Mouse (Mus musculus): ENCODE data around the gene Tigd2.
"Not testable (repeated sequence)": the region's sequence is repeated elsewhere in the genome, so short reads cannot be mapped to it uniquely, and the experiment has no call there.

The Tigd2 gene

GRCm38 (mm10) chr6:59208685-59209298, at the start of gene Tigd2:
TSS of gene Tigd2 (plus strand) at chr6:59208870.
- peak; percentile 89 for DNase-seq (ENCODE audit: low read depth, low spot score)

- DNase-seq (ENCODE audit: low read depth, low spot score), result no peak
Observed at GRCm38 (mm10) chr6:59161801-59162478, 46.7 kb upstream of the Tigd2 start.

- no peak for DNase-seq (ENCODE audit: low read depth, low spot score)
Observed at GRCm38 (mm10) chr6:59162887-59163286, 45.8 kb upstream of the Tigd2 start.

- no peak for DNase-seq (ENCODE audit: low read depth, low spot score)
Observed at GRCm38 (mm10) chr6:59163407-59163806, 45.3 kb upstream of the Tigd2 start.

- peak; percentile 90 for DNase-seq (ENCODE audit: low read depth, low spot score)
Observed at GRCm38 (mm10) chr6:59168939-59169338, 39.7 kb upstream of the Tigd2 start.

GRCm38 (mm10) chr6:59171230-59171629, 37.4 kb upstream of the Tigd2 start:
- no peak for DNase-seq (ENCODE audit: low read depth, low spot score)

GRCm38 (mm10) chr6:59173940-59174339, 34.7 kb upstream of the Tigd2 start:
- no peak for DNase-seq (ENCODE audit: low read depth, low spot score)

- DNase-seq (ENCODE audit: low read depth, low spot score), result no peak
Observed at GRCm38 (mm10) chr6:59178051-59178450, 30.6 kb upstream of the Tigd2 start.

GRCm38 (mm10) chr6:59180376-59180996, 28.2 kb upstream of the Tigd2 start:
- peak; percentile 80 for DNase-seq (ENCODE audit: low read depth, low spot score)

- DNase-seq (ENCODE audit: low read depth, low spot score), result no peak
Observed at GRCm38 (mm10) chr6:59185010-59185699, 23.5 kb upstream of the Tigd2 start.

- no peak for DNase-seq (ENCODE audit: low read depth, low spot score)
Observed at GRCm38 (mm10) chr6:59190006-59190405, 18.7 kb upstream of the Tigd2 start.

- not testable (repeated sequence) for DNase-seq (ENCODE audit: low read depth, low spot score)
Observed at GRCm38 (mm10) chr6:59194518-59194917, 14.2 kb upstream of the Tigd2 start.

- peak; percentile 35 for DNase-seq (ENCODE audit: low read depth, low spot score)
Observed at GRCm38 (mm10) chr6:59195849-59196635, 12.6 kb upstream of the Tigd2 start.

GRCm38 (mm10) chr6:59196746-59197145, 11.9 kb upstream of the Tigd2 start:
- no peak for DNase-seq (ENCODE audit: low read depth, low spot score)

GRCm38 (mm10) chr6:59198356-59198755, 10.3 kb upstream of the Tigd2 start:
- DNase-seq (ENCODE audit: low read depth, low spot score), result no peak

GRCm38 (mm10) chr6:59199021-59199420, 9.6 kb upstream of the Tigd2 start:
- peak; percentile 37 for DNase-seq (ENCODE audit: low read depth, low spot score)

- peak; percentile 48 for DNase-seq (ENCODE audit: low read depth, low spot score)
Observed at GRCm38 (mm10) chr6:59207561-59207960, 1.1 kb upstream of the Tigd2 start.

GRCm38 (mm10) chr6:59209299-59209707, 633 bp downstream of the Tigd2 start:
- DNase-seq (ENCODE audit: low read depth, low spot score), result peak; percentile 23

GRCm38 (mm10) chr6:59233191-59233590, 24.5 kb downstream of the Tigd2 start:
- DNase-seq (ENCODE audit: low read depth, low spot score), result no peak

GRCm38 (mm10) chr6:59233651-59234050, 25.0 kb downstream of the Tigd2 start:
- DNase-seq (ENCODE audit: low read depth, low spot score), result no peak

GRCm38 (mm10) chr6:59249675-59250074, 41.0 kb downstream of the Tigd2 start:
- DNase-seq (ENCODE audit: low read depth, low spot score), result peak; percentile 57

All from ES-CJ7 (cell line).